Mouse (Mus musculus): ENCODE data around the gene Ift43.

Ift43 gene

GRCm38 (mm10) chr12:86129005-86129404 lies 46.7 kb downstream of the Ift43 start:
- DNase-seq (ENCODE audit: inconsistent ontology term) = peak; percentile 25

GRCm38 (mm10) chr12:86129696-86130095 lies 47.4 kb downstream of the Ift43 start:
- no peak for DNase-seq (ENCODE audit: inconsistent ontology term)

- DNase-seq (ENCODE audit: inconsistent ontology term) = peak; percentile 35
Observed at GRCm38 (mm10) chr12:86132799-86133198, 50.5 kb downstream of the Ift43 start.

- peak; percentile 15 for DNase-seq (ENCODE audit: inconsistent ontology term)
Observed at GRCm38 (mm10) chr12:86135691-86136090, 53.4 kb downstream of the Ift43 start.

GRCm38 (mm10) chr12:86138696-86139095 lies 56.4 kb downstream of the Ift43 start:
- no peak for DNase-seq (ENCODE audit: inconsistent ontology term)

- no peak for DNase-seq (ENCODE audit: inconsistent ontology term)
Observed at GRCm38 (mm10) chr12:86142389-86142788, 60.0 kb downstream of the Ift43 start.

- DNase-seq (ENCODE audit: inconsistent ontology term) = no peak
Observed at GRCm38 (mm10) chr12:86146246-86146645, 63.9 kb downstream of the Ift43 start.

GRCm38 (mm10) chr12:86148271-86148670 lies 65.9 kb downstream of the Ift43 start:
- DNase-seq (ENCODE audit: inconsistent ontology term) = no peak

- DNase-seq (ENCODE audit: inconsistent ontology term) = no peak
Observed at GRCm38 (mm10) chr12:86149087-86149486, 66.7 kb downstream of the Ift43 start.

- no peak for DNase-seq (ENCODE audit: inconsistent ontology term)
Observed at GRCm38 (mm10) chr12:86151941-86152340, 69.6 kb downstream of the Ift43 start.

- peak; percentile 34 for DNase-seq (ENCODE audit: inconsistent ontology term)
Observed at GRCm38 (mm10) chr12:86153213-86153957, 71.0 kb downstream of the Ift43 start.

GRCm38 (mm10) chr12:86155176-86155575 lies 72.8 kb downstream of the Ift43 start:
- peak; percentile 68 for DNase-seq (ENCODE audit: inconsistent ontology term)

GRCm38 (mm10) chr12:86157166-86157565 lies 74.8 kb downstream of the Ift43 start:
- no peak for DNase-seq (ENCODE audit: inconsistent ontology term)

GRCm38 (mm10) chr12:86157894-86158444 lies 75.6 kb downstream of the Ift43 start:
- DNase-seq (ENCODE audit: inconsistent ontology term) = peak; percentile 14

- peak; percentile 77 for DNase-seq (ENCODE audit: inconsistent ontology term)
Observed at GRCm38 (mm10) chr12:86158689-86159483, 76.5 kb downstream of the Ift43 start.

- no peak for DNase-seq (ENCODE audit: inconsistent ontology term)
Observed at GRCm38 (mm10) chr12:86161436-86161835, 79.1 kb downstream of the Ift43 start.

GRCm38 (mm10) chr12:86161942-86162341 lies 79.6 kb downstream of the Ift43 start:
- DNase-seq (ENCODE audit: inconsistent ontology term) = no peak

GRCm38 (mm10) chr12:86162890-86163816 lies 80.8 kb downstream of the Ift43 start:
- DNase-seq (ENCODE audit: inconsistent ontology term) = peak; percentile 12

GRCm38 (mm10) chr12:86166244-86166643 lies 83.9 kb downstream of the Ift43 start:
- DNase-seq (ENCODE audit: inconsistent ontology term) = no peak

- DNase-seq (ENCODE audit: inconsistent ontology term) = no peak
Observed at GRCm38 (mm10) chr12:86167075-86167474, 84.7 kb downstream of the Ift43 start.

GRCm38 (mm10) chr12:86168712-86169111 lies 86.4 kb downstream of the Ift43 start:
- DNase-seq (ENCODE audit: inconsistent ontology term) = no peak

GRCm38 (mm10) chr12:86169195-86169594 lies 86.9 kb downstream of the Ift43 start:
- DNase-seq (ENCODE audit: inconsistent ontology term) = no peak

All from Muller cell, postnatal 12 days (primary cell).